Mouse (Mus musculus) cerebellum, adult 18-20 months (tissue): ENCODE results near the gene Per3.

ENCODE experiments used
- DNase-seq, 2 experiments: peaks; one replicate each; pipeline ENCODE4 v3.0.0; 2021

Per3 gene

DNA sequence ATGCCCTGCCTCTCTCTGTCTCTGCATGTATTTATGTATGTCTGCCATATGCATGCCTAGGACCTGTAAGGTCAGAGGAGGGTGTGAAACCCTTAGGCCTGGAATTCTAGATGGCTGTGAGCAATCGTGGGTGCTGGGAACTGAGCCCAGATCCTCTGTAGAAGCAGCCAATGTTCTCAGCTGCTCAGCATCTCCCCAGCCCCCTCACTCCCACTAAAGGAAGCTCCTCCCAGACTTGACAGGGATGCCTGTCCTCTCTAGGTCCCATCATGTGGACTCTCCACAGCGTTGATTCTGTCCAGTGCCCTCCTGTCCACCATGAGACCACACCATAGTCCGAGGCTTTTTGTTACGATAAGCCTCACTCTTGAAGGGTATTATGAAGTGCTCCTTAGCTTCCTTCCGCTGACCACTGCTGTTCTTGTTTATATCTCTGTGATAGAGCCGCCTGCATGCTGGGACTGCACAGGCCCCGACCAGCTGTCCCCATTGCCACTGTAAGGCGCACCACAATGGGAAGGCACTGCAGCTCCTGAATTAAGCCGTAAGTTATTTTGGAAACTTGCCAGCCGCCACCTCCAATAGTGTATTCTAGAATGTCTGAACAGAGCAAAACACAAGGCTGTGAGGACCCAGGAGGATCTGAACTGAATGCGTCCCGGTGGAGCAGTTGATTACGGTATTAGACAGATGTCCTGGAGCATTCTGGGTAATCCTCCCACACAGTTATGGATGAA, 87.9 kb downstream of the Per3 start:
- DNase-seq, result no peak
